Mouse (Mus musculus): ENCODE data around the gene Ccdc137. TPM values are rescaled to one million over a fixed set of nuclear protein-coding genes. Genes with fewer than 3 reads are reported as not detected.

Ccdc137 gene
- polyA plus RNA-seq, 1 experiment from 2014 or later: 13.0 TPM

DNA sequence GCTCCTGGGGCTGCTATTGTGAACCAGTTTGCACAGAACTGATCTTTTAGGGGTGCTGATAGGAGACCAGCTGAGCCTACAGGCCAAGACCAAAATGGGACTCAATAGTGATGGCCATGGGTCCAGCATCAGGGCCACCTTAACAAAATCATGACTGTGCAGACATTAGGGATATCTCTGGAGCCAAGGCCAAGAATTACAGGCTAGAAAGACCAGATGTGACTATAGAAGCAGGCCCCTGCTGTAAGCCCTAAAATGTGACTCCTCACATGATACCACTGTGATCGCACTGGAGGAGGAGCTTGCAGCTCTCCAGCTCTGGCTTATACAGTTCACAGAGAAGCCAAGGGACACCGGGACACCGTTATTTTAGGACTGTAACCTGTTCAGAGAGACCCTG lies 15.6 kb upstream of the Ccdc137 start, which contains the start of gene Tspan10:
Gene Tspan10, plus strand, starts transcription at position 301 of the 400 bp plus-strand sequence.
- Histone ChIP-seq H3K27ac (replicated peaks) (no peak within 1 kb of the TSS), H3K9me3 (replicated peaks) (no peaks in the 10 kb centered on the region), H3K4me1 (replicated peaks) (peaks cover 2% of the 10 kb centered on the region; the same call in 1 of the 2 replicates), H3K4me2 (no peak within 1 kb of the TSS), H3K36me3 (replicated peaks) (no peaks in the 10 kb centered on the region), H3K9ac (no peak within 1 kb of the TSS), H3K27me3 (no peaks in the 10 kb centered on the region), H3K4me3 (replicated peaks) (no peak within 1 kb of the TSS)
- WGBS (ENCODE audit: insufficient replicate concordance): 68% methylated on average over 3 of the region's 3 CpGs
- no peak for ATAC-seq (ENCODE audit: insufficient read depth)

- Histone ChIP-seq H3K9ac (no peak overlapping the region), H3K9me3 (replicated peaks) (no peaks in the 10 kb centered on the region), H3K4me3 (replicated peaks) (no peak overlapping the region), H3K4me2 (no peak overlapping the region), H3K27me3 (no peaks in the 10 kb centered on the region), H3K27ac (replicated peaks) (no peak overlapping the region), H3K36me3 (replicated peaks) (no peaks in the 10 kb centered on the region), H3K4me1 (replicated peaks) (peaks cover 2% of the 10 kb centered on the region; the same call in 1 of the 2 replicates)
- no peak for ATAC-seq (ENCODE audit: insufficient read depth)
- WGBS (ENCODE audit: insufficient replicate concordance): 76% methylated on average over 3 of the region's 3 CpGs
Measured at GRCm38 (mm10) chr11:120442765-120443280, 15.1 kb upstream of the Ccdc137 start.

GRCm38 (mm10) chr11:120444106-120444505 lies 13.8 kb upstream of the Ccdc137 start:
- Histone ChIP-seq H3K4me3 (replicated peaks) (no peak overlapping the region), H3K9ac (no peak overlapping the region), H3K27me3 (no peaks in the 10 kb centered on the region), H3K9me3 (replicated peaks) (no peaks in the 10 kb centered on the region), H3K4me2 (no peak overlapping the region), H3K4me1 (replicated peaks) (no peaks in the 10 kb centered on the region), H3K27ac (replicated peaks) (no peak overlapping the region), H3K36me3 (replicated peaks) (no peaks in the 10 kb centered on the region)
- ATAC-seq (ENCODE audit: insufficient read depth): no peak
- WGBS (ENCODE audit: insufficient replicate concordance): 52% methylated on average over 6 of the region's 6 CpGs

DNA sequence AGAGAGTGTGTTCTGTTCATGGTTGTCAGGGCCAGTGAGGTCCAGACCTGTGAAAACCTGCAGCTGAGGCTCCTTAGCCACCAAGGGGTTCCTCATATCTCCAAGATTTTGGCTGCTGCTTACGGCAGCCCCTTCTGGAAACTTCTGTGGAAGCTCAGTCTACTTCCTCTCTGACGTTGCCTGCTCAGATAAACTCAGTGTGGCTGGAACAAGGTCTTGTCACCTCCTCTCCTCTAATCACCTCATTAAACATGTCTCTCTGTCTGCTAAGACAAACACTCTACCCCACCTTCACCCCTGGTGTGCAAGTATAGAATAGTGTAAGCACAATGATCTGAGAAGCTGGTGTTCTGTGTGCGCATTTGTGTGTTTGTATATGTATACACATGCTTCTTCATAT lies 12.4 kb upstream of the Ccdc137 start:
- no peak overlapping the region for H3K4me2 ChIP-seq
- no peaks in the 10 kb centered on the region for H3K36me3 ChIP-seq (replicated peaks)
- no peak for ATAC-seq (ENCODE audit: insufficient read depth)

GRCm38 (mm10) chr11:120447179-120447578 lies 10.7 kb upstream of the Ccdc137 start:
- Histone ChIP-seq H3K27ac (replicated peaks) (no peak overlapping the region), H3K9ac (no peak overlapping the region), H3K36me3 (replicated peaks) (no peaks in the 10 kb centered on the region), H3K4me2 (no peak overlapping the region), H3K4me1 (replicated peaks) (no peaks in the 10 kb centered on the region), H3K27me3 (no peaks in the 10 kb centered on the region), H3K9me3 (replicated peaks) (no peaks in the 10 kb centered on the region), H3K4me3 (replicated peaks) (no peak overlapping the region)
- ATAC-seq (ENCODE audit: insufficient read depth): no peak
- 66% methylated on average over 7 of the region's 7 CpGs for WGBS (ENCODE audit: insufficient replicate concordance)

More for the DNA sequence above, 12.4 kb upstream of the Ccdc137 start:
- no peak overlapping the region for H3K9ac ChIP-seq
- no peak overlapping the region for H3K27ac ChIP-seq (replicated peaks)
- no peaks in the 10 kb centered on the region for H3K27me3 ChIP-seq
- no peaks in the 10 kb centered on the region for H3K4me1 ChIP-seq (replicated peaks)
- 34% methylated on average over 3 of the region's 3 CpGs for WGBS (ENCODE audit: insufficient replicate concordance)
- H3K4me3 ChIP-seq (replicated peaks): no peak overlapping the region
- no peaks in the 10 kb centered on the region for H3K9me3 ChIP-seq (replicated peaks)

DNA sequence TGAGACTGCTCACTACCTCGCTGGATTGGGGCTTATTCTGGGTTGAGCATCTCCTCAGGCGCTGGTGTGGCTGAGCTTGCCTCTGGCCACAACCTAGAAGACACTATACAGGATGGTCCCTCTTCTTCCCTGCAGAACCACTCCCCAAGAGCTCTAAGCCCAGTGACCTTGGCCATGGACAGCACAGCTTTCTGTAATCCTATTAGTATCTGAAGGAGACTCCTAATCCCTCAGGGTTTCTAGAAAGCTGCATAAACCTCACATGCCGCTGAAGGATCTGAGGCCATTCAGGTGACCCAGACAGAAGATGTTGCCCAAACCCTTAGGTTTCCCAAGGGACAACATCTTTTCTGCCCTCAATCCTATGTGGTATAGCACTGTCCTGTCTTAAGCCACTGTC lies 5.7 kb upstream of the Ccdc137 start:
- H3K27ac ChIP-seq (replicated peaks): no peak overlapping the region
- no peak overlapping the region for H3K9ac ChIP-seq
- no peaks in the 10 kb centered on the region for H3K36me3 ChIP-seq (replicated peaks)
- H3K9me3 ChIP-seq (replicated peaks): no peaks in the 10 kb centered on the region
- 68% methylated on average over 3 of the region's 3 CpGs for WGBS (ENCODE audit: insufficient replicate concordance)
- H3K4me1 ChIP-seq (replicated peaks): peaks cover 37% of the 10 kb centered on the region
- H3K4me3 ChIP-seq (replicated peaks): no peak overlapping the region
- ATAC-seq (ENCODE audit: insufficient read depth): no peak
- H3K27me3 ChIP-seq: no peaks in the 10 kb centered on the region
- H3K4me2 ChIP-seq: no peak overlapping the region

- no peaks in the 10 kb centered on the region for H3K36me3 ChIP-seq (replicated peaks)
- no peaks in the 10 kb centered on the region for H3K27me3 ChIP-seq
- no peak for ATAC-seq (ENCODE audit: insufficient read depth)
- 0 out of 2 replicates have a peak within 1 kb of the TSS, but pooled peaks have one; percentile 80 for H3K27ac ChIP-seq (replicated peaks)
- H3K9ac ChIP-seq: no peak within 1 kb of the TSS
- no peaks in the 10 kb centered on the region for H3K9me3 ChIP-seq (replicated peaks)
- peaks cover 44% of the 10 kb centered on the region for H3K4me1 ChIP-seq (replicated peaks)
- 69% methylated on average over 4 of the region's 4 CpGs for WGBS (ENCODE audit: insufficient replicate concordance)
- H3K4me3 ChIP-seq (replicated peaks): no peak within 1 kb of the TSS
- H3K4me2 ChIP-seq: no peak within 1 kb of the TSS
Measured at GRCm38 (mm10) chr11:120453306-120453705, 4.6 kb upstream of the Ccdc137 start, which contains the start of gene Pde6g. Pde6g (minus strand) TSS chr11:120453500.

DNA sequence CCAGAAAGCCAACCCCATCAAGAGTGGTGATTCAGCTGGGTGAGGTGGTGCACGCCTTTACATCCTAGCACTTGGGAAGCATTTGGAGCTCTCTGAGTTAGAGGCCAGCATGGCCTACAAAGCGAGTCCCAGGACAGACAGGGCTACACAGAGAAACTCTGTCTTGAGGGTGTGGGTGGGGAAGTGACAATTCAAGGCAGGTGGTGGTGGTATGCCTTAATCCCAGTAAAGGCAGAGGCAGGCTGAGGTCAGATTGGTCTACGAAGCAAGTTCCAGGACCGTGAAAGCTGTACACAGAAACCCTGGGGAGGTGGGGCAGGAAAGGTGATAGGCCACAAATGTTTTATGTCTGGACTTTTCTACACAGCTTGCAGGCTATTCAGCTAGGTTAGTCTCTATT lies 3.0 kb upstream of the Ccdc137 start:
- H3K36me3 ChIP-seq (replicated peaks): peaks cover 8% of the 10 kb centered on the region
- no peaks in the 10 kb centered on the region for H3K9me3 ChIP-seq (replicated peaks)
- peaks cover 61% of the 10 kb centered on the region for H3K4me1 ChIP-seq (replicated peaks)
- H3K4me3 ChIP-seq (replicated peaks): no peak overlapping the region
- peak overlapping the region; percentile 80 for H3K27ac ChIP-seq (replicated peaks)
- H3K4me2 ChIP-seq: peak overlapping the region; percentile 92; the same call in 1 of the 2 replicates
- ATAC-seq (ENCODE audit: insufficient read depth): no peak
- no peak overlapping the region for H3K9ac ChIP-seq
- H3K27me3 ChIP-seq: no peaks in the 10 kb centered on the region
- 88% methylated on average over 4 of the region's 4 CpGs for WGBS (ENCODE audit: insufficient replicate concordance)

GRCm38 (mm10) chr11:120455413-120455812 lies 2.5 kb upstream of the Ccdc137 start:
- no peak overlapping the region for H3K9ac ChIP-seq

DNA sequence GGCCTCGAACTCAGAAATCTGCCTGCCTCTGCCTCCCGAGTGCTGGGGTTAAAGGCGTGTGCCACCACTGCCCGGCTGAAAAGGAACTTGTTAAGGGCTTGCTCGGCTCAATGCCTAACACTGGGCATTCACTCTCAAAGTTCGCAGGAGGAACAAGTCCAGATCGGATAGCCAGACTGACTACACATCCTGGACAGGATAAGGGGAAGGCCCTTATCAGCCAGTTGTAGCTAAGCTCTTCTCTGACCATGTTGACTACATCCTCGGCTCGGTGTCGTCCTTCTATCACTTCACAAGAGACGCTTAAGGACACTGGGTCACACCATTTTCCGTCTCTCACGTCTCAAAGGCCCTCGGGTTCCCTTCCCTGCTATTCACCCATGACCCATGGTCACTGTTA lies 545 bp upstream of the Ccdc137 start:
- Histone ChIP-seq H3K9ac (peak overlapping the region; percentile 83), H3K4me2 (peak overlapping the region; percentile 92), H3K36me3 (replicated peaks) (peaks cover 29% of the 10 kb centered on the region), H3K4me1 (replicated peaks) (peaks cover 62% of the 10 kb centered on the region), H3K27me3 (no peaks in the 10 kb centered on the region), H3K9me3 (replicated peaks) (no peaks in the 10 kb centered on the region), H3K4me3 (replicated peaks) (peak overlapping the region; percentile 84), H3K27ac (replicated peaks) (peak overlapping the region; percentile 80)
- 3% methylated on average over 14 of the region's 14 CpGs for WGBS (ENCODE audit: insufficient replicate concordance)
- ATAC-seq (ENCODE audit: insufficient read depth): peak; percentile 47

More at GRCm38 (mm10) chr11:120455413-120455812, 2.5 kb upstream of the Ccdc137 start:
- Histone ChIP-seq H3K36me3 (replicated peaks) (peaks cover 11% of the 10 kb centered on the region), H3K4me3 (replicated peaks) (no peak overlapping the region), H3K4me2 (peak overlapping the region; percentile 92), H3K27me3 (no peaks in the 10 kb centered on the region), H3K9me3 (replicated peaks) (no peaks in the 10 kb centered on the region), H3K27ac (replicated peaks) (peak overlapping the region; percentile 80), H3K4me1 (replicated peaks) (peaks cover 62% of the 10 kb centered on the region)
- ATAC-seq (ENCODE audit: insufficient read depth): peak; percentile 51
- WGBS (ENCODE audit: insufficient replicate concordance): 58% methylated on average over 7 of the region's 7 CpGs

GRCm38 (mm10) chr11:120458847-120459597 lies 1.1 kb downstream of the Ccdc137 start:
- WGBS (ENCODE audit: insufficient replicate concordance): 28% methylated on average over 6 of the region's 6 CpGs
- H3K4me1 ChIP-seq (replicated peaks): peaks cover 55% of the 10 kb centered on the region
- peaks cover 45% of the 10 kb centered on the region for H3K36me3 ChIP-seq (replicated peaks)

More at GRCm38 (mm10) chr11:120458847-120459597, 1.1 kb downstream of the Ccdc137 start:
- Histone ChIP-seq H3K9me3 (replicated peaks) (no peaks in the 10 kb centered on the region), H3K9ac (peak overlapping the region; percentile 83), H3K4me2 (peak overlapping the region; percentile 92), H3K27me3 (no peaks in the 10 kb centered on the region), H3K4me3 (replicated peaks) (peak overlapping the region; percentile 84), H3K27ac (replicated peaks) (peak overlapping the region; percentile 80; the same call in 1 of the 2 replicates)
- no peak for ATAC-seq (ENCODE audit: insufficient read depth)
